Mouse (Mus musculus) limb, embryonic 12.5 days (tissue): Measurements from ENCODE around the gene Cdipt. TPM values are rescaled to one million over a fixed set of nuclear protein-coding genes. Genes with fewer than 3 reads are reported as not detected.

ENCODE experiments used
- ATAC-seq: fragments of 200-750 bp; cut with Nextera tagmentation; 2 replicates; pipeline ENCODE4 v1.8.0; 2017; ENCODE audit warnings: low read depth, moderate TSS enrichment; ENCODE audit not compliant: insufficient number of reproducible peaks, insufficient read depth, low FRiP score, low TSS enrichment
- H3K27ac ChIP-seq: fragments of 300-500 bp; sonication (generic); 2 replicates; pipeline ENCODE4 v1.5.1; 2016; ENCODE audit warnings: mild to moderate bottlenecking, moderate library complexity
- H3K27me3 ChIP-seq: fragments of 300-500 bp; sonication (generic); 2 replicates; pipeline ENCODE4 v1.6.1; 2016; ENCODE audit warnings: mild to moderate bottlenecking, moderate library complexity
- H3K36me3 ChIP-seq: fragments of 300-500 bp; sonication (generic); 2 replicates; pipeline ENCODE4 v1.6.1; 2016; ENCODE audit warnings: mild to moderate bottlenecking, moderate library complexity
- H3K4me1 ChIP-seq: fragments of 300-500 bp; sonication (generic); replicated peaks from 2 replicates; pipeline ENCODE4 v1.6.1; 2016
- H3K4me2 ChIP-seq: fragments of 300-500 bp; sonication (generic); 2 replicates; pipeline ENCODE4 v1.6.1; 2016; ENCODE audit warnings: mild to moderate bottlenecking, moderate library complexity
- H3K4me3 ChIP-seq: fragments of 300-500 bp; sonication (generic); replicated peaks from 2 replicates; pipeline ENCODE4 v1.5.1; 2016; ENCODE audit warnings: mild to moderate bottlenecking
- H3K9ac ChIP-seq: fragments of 300-500 bp; sonication (generic); replicated peaks from 2 replicates; pipeline ENCODE4 v1.6.1; 2016; ENCODE audit warnings: mild to moderate bottlenecking, moderate library complexity
- H3K9me3 ChIP-seq: fragments of 300-500 bp; sonication (generic); 2 replicates; pipeline ENCODE4 v1.6.1; 2016; ENCODE audit warnings: mild to moderate bottlenecking, moderate library complexity
- WGBS: fragments of 180-500 bp; shearing (Covaris S2); methylation state at CpG from one replicate; pipeline ENCODE4 v1.1.7; 2016; 5-methylcytosine and 5-hydroxymethylcytosine counted together
- polyA plus RNA-seq: library from polyadenylated mRNA; unstranded; fragments of >200 nt; fragmentation: Nextera tagmentation; extraction: Ambion mirVana; gene quantifications from 2 replicates; pipeline ENCODE4 v1.2.1, GENCODE M21; 2016

The Cdipt gene
- polyA plus RNA-seq, 1 experiment from 2014 or later: 76.5 TPM

GRCm38 (mm10) chr7:126999568-126999967, 23.9 kb downstream of the Cdipt start:
- Histone ChIP-seq H3K36me3 (no peaks in the 10 kb centered on the region), H3K9me3 (no peaks in the 10 kb centered on the region), H3K4me2 (no peak overlapping the region), H3K27me3 (no peaks in the 10 kb centered on the region), H3K9ac (no peak overlapping the region), H3K4me3 (no peak overlapping the region), H3K4me1 (no peaks in the 10 kb centered on the region), H3K27ac (no peak overlapping the region)
- 77% methylated on average over 10 of the region's 10 CpGs for WGBS
- ATAC-seq: no peak

GRCm38 (mm10) chr7:127003620-127004019, 27.9 kb downstream of the Cdipt start:
- Histone ChIP-seq H3K9ac (no peak overlapping the region), H3K36me3 (no peaks in the 10 kb centered on the region), H3K4me3 (no peak overlapping the region), H3K9me3 (no peaks in the 10 kb centered on the region), H3K4me1 (no peaks in the 10 kb centered on the region; the same call in 1 of the 2 replicates), H3K27me3 (no peaks in the 10 kb centered on the region), H3K4me2 (no peak overlapping the region), H3K27ac (no peak overlapping the region)
- WGBS: 90% methylated on average over 5 of the region's 5 CpGs
- no peak for ATAC-seq

GRCm38 (mm10) chr7:127004122-127004875, 28.6 kb downstream of the Cdipt start:
- no peaks in the 10 kb centered on the region for H3K36me3 ChIP-seq
- 80% methylated on average over 4 of the region's 4 CpGs for WGBS
- H3K27ac ChIP-seq: no peak overlapping the region
- H3K9ac ChIP-seq: no peak overlapping the region
- ATAC-seq: no peak
- no peak overlapping the region for H3K4me3 ChIP-seq
- no peaks in the 10 kb centered on the region for H3K9me3 ChIP-seq
- H3K4me2 ChIP-seq: no peak overlapping the region
- H3K27me3 ChIP-seq: no peaks in the 10 kb centered on the region
- H3K4me1 ChIP-seq: no peaks in the 10 kb centered on the region; the same call in 1 of the 2 replicates

GRCm38 (mm10) chr7:127007313-127008024, 31.8 kb downstream of the Cdipt start:
- ATAC-seq: no peak
- H3K4me3 ChIP-seq: no peak overlapping the region
- peaks cover 3% of the 10 kb centered on the region; the same call in 1 of the 2 replicates for H3K36me3 ChIP-seq
- no peaks in the 10 kb centered on the region for H3K9me3 ChIP-seq
- peak overlapping the region; percentile 14; the same call in 1 of the 2 replicates for H3K9ac ChIP-seq
- no peak overlapping the region for H3K27ac ChIP-seq
- H3K4me2 ChIP-seq: no peak overlapping the region
- no peaks in the 10 kb centered on the region; the same call in 1 of the 2 replicates for H3K4me1 ChIP-seq
- no peaks in the 10 kb centered on the region for H3K27me3 ChIP-seq
- WGBS: 81% methylated on average over 6 of the region's 6 CpGs

- Histone ChIP-seq H3K9ac (peak overlapping the region; percentile 40; the same call in 1 of the 2 replicates), H3K27ac (peak overlapping the region; percentile 25), H3K9me3 (no peaks in the 10 kb centered on the region), H3K4me1 (no peaks in the 10 kb centered on the region; the same call in 1 of the 2 replicates), H3K27me3 (no peaks in the 10 kb centered on the region), H3K4me2 (no peak overlapping the region), H3K4me3 (no peak overlapping the region), H3K36me3 (peaks cover 12% of the 10 kb centered on the region)
- no peak for ATAC-seq
- 65% methylated on average over 9 of the region's 9 CpGs for WGBS
Measured at GRCm38 (mm10) chr7:127008239-127009019, 32.7 kb downstream of the Cdipt start.

- Histone ChIP-seq H3K4me2 (no peak overlapping the region), H3K27me3 (no peaks in the 10 kb centered on the region), H3K27ac (no peak overlapping the region), H3K9ac (0 out of 2 replicates have a peak overlapping the region, but pooled peaks have one; percentile 4), H3K4me1 (peaks cover 6% of the 10 kb centered on the region), H3K9me3 (no peaks in the 10 kb centered on the region), H3K4me3 (no peak overlapping the region), H3K36me3 (peaks cover 23% of the 10 kb centered on the region)
- WGBS: 83% methylated on average over 17 of the region's 17 CpGs
- no peak for ATAC-seq
Measured at GRCm38 (mm10) chr7:127009307-127010085, 33.8 kb downstream of the Cdipt start.

GRCm38 (mm10) chr7:127011051-127011450, 35.3 kb downstream of the Cdipt start:
- no peak overlapping the region for H3K9ac ChIP-seq
- H3K36me3 ChIP-seq: peaks cover 38% of the 10 kb centered on the region
- H3K4me2 ChIP-seq: no peak overlapping the region
- H3K4me3 ChIP-seq: no peak overlapping the region
- no peak overlapping the region for H3K27ac ChIP-seq
- ATAC-seq: no peak
- 94% methylated on average over 2 of the region's 2 CpGs for WGBS
- H3K4me1 ChIP-seq: peaks cover 22% of the 10 kb centered on the region
- H3K9me3 ChIP-seq: no peaks in the 10 kb centered on the region
- no peaks in the 10 kb centered on the region for H3K27me3 ChIP-seq

- Histone ChIP-seq H3K27ac (no peak overlapping the region), H3K9ac (no peak overlapping the region), H3K4me1 (peaks cover 23% of the 10 kb centered on the region), H3K36me3 (peaks cover 38% of the 10 kb centered on the region), H3K4me3 (no peak overlapping the region), H3K4me2 (no peak overlapping the region), H3K27me3 (no peaks in the 10 kb centered on the region), H3K9me3 (no peaks in the 10 kb centered on the region)
- no peak for ATAC-seq
- 83% methylated on average over 2 of the region's 2 CpGs for WGBS
Measured at GRCm38 (mm10) chr7:127011717-127012116, 36.0 kb downstream of the Cdipt start.

- Histone ChIP-seq H3K9ac (no peak overlapping the region), H3K4me1 (peaks cover 23% of the 10 kb centered on the region), H3K4me3 (no peak overlapping the region), H3K27ac (no peak overlapping the region), H3K4me2 (no peak overlapping the region), H3K27me3 (no peaks in the 10 kb centered on the region), H3K9me3 (no peaks in the 10 kb centered on the region), H3K36me3 (peaks cover 38% of the 10 kb centered on the region)
- 90% methylated on average over 6 of the region's 6 CpGs for WGBS
- no peak for ATAC-seq
Measured at GRCm38 (mm10) chr7:127012374-127012773, 36.7 kb downstream of the Cdipt start.

GRCm38 (mm10) chr7:127012845-127013244, 37.1 kb downstream of the Cdipt start:
- H3K4me2 ChIP-seq: no peak overlapping the region
- no peak for ATAC-seq
- H3K27me3 ChIP-seq: no peaks in the 10 kb centered on the region
- no peak overlapping the region for H3K9ac ChIP-seq
- H3K36me3 ChIP-seq: peaks cover 38% of the 10 kb centered on the region
- H3K4me1 ChIP-seq: peaks cover 27% of the 10 kb centered on the region
- no peaks in the 10 kb centered on the region for H3K9me3 ChIP-seq
- H3K4me3 ChIP-seq: no peak overlapping the region
- no peak overlapping the region for H3K27ac ChIP-seq
- 94% methylated on average over 10 of the region's 10 CpGs for WGBS
